Mouse (Mus musculus): ENCODE measurements around the gene Sp1. TPM values are rescaled to one million over a fixed set of nuclear protein-coding genes. Genes with fewer than 3 reads are reported as not detected.

The Sp1 gene
- total RNA-seq, 1 experiment from 2014 or later = 87.3 TPM

- no peak for ATAC-seq (replicated peaks; ENCODE audit: low read depth, poor library complexity, severe bottlenecking)
These were observed 21.0 kb downstream of the Sp1 start for GRCm38 (mm10) chr15:102426963-102427362.

DNA sequence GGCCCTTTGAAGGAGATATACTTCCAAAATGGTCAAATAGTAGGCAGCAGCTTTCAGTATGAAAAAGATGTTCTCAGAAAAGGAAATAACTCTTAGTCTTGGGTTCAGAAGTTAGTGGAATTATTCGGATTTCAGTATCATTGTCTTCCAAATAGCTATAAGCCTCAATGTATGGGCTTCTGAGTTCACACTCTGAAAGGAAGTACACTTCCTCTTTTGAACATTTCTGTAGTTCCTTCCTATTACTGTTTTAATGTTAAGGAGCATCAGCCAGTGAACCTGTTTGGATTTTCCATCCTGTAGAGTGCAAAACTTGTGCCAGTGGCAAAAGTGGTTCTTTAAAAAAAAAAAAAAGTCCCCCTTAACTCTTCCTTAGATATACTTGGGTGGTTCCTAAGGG lies 26.1 kb downstream of the Sp1 start:
- no peak for ATAC-seq (replicated peaks; ENCODE audit: low read depth, poor library complexity, severe bottlenecking)

- no peak for ATAC-seq (replicated peaks; ENCODE audit: low read depth, poor library complexity, severe bottlenecking)
These were observed 27.2 kb downstream of the Sp1 start for GRCm38 (mm10) chr15:102433173-102433572.

DNA sequence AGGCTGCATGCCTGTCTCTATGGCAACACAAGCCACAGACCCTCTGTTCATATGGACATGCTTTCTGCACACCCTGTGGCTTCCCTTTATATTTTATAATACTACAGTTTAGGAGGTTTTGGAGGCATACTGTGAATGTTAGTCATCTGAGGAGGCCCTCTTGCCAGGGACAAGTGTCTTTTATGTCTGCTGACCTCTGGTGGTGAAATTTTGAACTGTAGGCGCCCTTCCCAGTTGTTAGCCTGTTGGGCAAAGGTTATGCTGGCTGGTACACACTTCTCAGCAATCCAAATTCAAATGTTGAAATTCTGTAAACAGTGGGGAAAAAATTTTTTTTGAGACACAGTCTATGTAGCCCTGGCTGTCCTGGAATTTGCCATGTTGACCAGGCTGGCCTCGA lies 36.5 kb downstream of the Sp1 start:
- peak; percentile 92 for ATAC-seq (replicated peaks; ENCODE audit: low read depth, poor library complexity, severe bottlenecking)

DNA sequence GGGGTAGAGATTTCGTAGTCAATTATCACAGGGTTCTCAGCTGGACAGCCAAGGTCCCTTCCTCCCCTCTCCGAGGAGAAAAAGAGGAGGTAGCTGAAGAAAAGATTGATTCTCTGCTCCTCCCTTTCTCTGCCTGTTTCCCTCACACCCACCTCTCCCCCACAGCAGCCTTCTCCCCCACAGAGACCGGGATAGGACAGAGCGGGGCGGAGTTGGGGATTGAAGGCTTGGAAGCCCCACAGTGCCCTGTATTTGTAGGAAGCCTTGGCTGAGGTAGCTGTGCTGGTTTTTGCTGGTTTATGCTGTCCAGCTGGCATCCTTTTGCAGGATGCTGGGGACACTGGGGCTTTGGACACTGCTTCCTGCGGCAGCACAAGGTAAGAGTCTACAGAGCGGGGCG lies 39.2 kb downstream of the Sp1 start, which contains the start of gene Amhr2:
TSS of gene Amhr2 (plus strand) at position 222 of the 400 bp plus-strand sequence.
- no peak for ATAC-seq (replicated peaks; ENCODE audit: low read depth, poor library complexity, severe bottlenecking)

- ATAC-seq (replicated peaks; ENCODE audit: low read depth, poor library complexity, severe bottlenecking) = no peak
These were observed 40.5 kb downstream of the Sp1 start for GRCm38 (mm10) chr15:102446448-102446847.

- ATAC-seq (replicated peaks; ENCODE audit: low read depth, poor library complexity, severe bottlenecking) = no peak
These were observed 43.4 kb downstream of the Sp1 start for GRCm38 (mm10) chr15:102449366-102449765.

GRCm38 (mm10) chr15:102450928-102451327 lies 45.0 kb downstream of the Sp1 start:
- ATAC-seq (replicated peaks; ENCODE audit: low read depth, poor library complexity, severe bottlenecking) = no peak

DNA sequence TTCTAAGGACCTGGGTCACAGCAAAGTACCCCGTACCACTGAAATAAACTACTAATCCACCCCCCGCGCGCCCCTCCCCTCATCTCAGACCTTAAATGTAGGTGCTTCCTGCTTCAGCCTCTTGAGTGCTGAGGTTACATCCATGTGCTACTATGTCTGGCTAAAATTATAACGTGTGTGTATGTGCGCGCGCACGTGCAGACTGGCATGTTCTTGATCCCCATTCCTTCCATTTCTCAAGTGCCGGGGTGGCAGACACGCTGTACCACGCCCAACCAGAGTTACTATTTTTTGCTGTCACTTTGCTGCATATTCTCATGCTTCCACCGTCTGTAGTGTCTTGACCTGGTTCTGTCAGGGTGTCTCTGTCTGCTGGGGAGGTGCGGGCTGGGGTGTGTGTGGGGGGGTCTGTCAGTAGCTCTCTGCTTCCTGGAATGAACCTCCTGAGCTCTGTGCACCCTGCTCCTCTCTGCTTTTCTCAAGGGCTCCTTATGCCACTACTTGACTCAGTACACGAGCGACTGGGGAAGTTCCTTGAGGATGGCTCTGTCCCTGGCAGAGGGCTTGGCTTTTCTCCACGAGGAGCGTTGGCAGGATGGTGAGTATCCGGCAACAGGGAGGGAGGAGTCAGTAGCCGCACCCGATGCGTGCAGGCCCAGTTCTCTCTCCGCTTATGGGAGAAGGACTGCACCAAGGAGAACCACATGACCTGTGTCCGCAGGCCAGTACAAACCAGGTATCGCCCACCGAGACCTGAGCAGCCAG lies 45.9 kb downstream of the Sp1 start:
- no peak for ATAC-seq (replicated peaks; ENCODE audit: low read depth, poor library complexity, severe bottlenecking)

- no peak for ATAC-seq (replicated peaks; ENCODE audit: low read depth, poor library complexity, severe bottlenecking)
These were observed 50.0 kb downstream of the Sp1 start for GRCm38 (mm10) chr15:102455993-102456392.

GRCm38 (mm10) chr15:102458050-102458736 lies 52.2 kb downstream of the Sp1 start:
- peak; percentile 65 for ATAC-seq (replicated peaks; ENCODE audit: low read depth, poor library complexity, severe bottlenecking)

DNA sequence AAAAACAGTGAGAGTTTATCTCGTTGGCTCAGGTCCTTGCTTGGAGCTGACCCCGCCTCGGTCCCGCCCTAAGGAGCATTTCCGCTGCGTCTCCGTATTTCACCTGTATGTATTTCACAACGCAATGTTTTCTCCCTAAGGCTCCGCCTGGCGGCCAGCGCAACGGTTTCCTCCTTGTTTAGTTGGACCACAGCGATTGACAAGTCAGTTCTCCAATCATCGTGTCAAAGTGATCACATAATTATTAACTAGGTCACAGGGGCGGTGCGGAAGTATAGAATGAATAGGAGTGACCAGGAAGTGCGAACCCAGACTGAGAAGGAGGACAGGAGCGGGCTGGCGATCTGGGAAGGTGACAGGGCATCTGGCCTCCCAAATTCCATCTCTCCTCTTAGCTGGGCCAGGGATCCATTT lies 53.0 kb downstream of the Sp1 start, which contains the start of gene Prr13:
TSS of gene Prr13 (plus strand) at position 125 of the 414 bp plus-strand sequence.
- ATAC-seq (replicated peaks; ENCODE audit: low read depth, poor library complexity, severe bottlenecking) = peak; percentile 74

GRCm38 (mm10) chr15:102459381-102459780 lies 53.4 kb downstream of the Sp1 start:
- ATAC-seq (replicated peaks; ENCODE audit: low read depth, poor library complexity, severe bottlenecking) = no peak

- ATAC-seq (replicated peaks; ENCODE audit: low read depth, poor library complexity, severe bottlenecking) = no peak
These were observed 53.9 kb downstream of the Sp1 start for GRCm38 (mm10) chr15:102459847-102460246.

DNA sequence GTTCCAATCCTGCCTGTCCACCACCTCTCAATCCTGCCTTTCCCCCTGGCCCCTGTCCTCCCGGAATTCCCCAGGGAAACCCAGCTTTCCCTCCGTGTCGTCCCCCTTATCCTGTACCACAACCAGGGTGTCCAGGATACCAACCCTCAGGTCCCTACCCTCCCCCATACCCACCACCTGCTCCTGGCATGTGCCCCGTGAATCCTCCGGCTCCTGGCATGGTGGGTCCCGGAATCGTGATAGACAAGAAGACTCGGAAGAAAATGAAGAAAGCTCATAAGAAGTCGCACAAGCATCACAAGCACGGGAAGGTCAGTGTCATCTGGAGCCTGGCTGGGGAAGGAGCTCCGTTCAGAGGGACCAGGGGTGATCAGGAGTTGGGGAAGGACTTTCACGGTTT lies 54.5 kb downstream of the Sp1 start:
- ATAC-seq (replicated peaks; ENCODE audit: low read depth, poor library complexity, severe bottlenecking) = no peak

DNA sequence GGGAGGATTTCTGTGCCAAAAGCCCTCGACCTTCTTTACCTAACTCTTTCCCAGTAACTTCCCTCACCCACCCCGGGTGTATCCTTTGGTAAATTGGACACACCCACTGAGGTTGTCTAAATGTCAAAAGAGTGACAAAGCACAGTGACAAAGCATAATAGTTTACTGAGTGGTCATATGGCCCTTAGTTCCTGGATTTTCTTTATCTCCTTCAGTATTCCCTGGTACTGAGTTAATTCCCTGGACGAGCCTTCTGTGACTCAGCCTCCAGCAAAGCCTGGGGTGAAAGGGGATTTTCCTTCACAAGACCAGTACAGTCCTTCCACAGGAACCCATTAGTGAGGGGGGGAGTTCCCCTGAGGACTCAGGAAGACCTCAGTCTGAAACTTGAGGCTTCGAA lies 55.0 kb downstream of the Sp1 start:
- ATAC-seq (replicated peaks; ENCODE audit: low read depth, poor library complexity, severe bottlenecking) = peak; percentile 31; the same call in 1 of the 2 replicates

GRCm38 (mm10) chr15:102461430-102462075 lies 55.6 kb downstream of the Sp1 start:
- ATAC-seq (replicated peaks; ENCODE audit: low read depth, poor library complexity, severe bottlenecking) = no peak

GRCm38 (mm10) chr15:102463666-102464065 lies 57.7 kb downstream of the Sp1 start:
- peak; percentile 33; the same call in 1 of the 2 replicates for ATAC-seq (replicated peaks; ENCODE audit: low read depth, poor library complexity, severe bottlenecking)

DNA sequence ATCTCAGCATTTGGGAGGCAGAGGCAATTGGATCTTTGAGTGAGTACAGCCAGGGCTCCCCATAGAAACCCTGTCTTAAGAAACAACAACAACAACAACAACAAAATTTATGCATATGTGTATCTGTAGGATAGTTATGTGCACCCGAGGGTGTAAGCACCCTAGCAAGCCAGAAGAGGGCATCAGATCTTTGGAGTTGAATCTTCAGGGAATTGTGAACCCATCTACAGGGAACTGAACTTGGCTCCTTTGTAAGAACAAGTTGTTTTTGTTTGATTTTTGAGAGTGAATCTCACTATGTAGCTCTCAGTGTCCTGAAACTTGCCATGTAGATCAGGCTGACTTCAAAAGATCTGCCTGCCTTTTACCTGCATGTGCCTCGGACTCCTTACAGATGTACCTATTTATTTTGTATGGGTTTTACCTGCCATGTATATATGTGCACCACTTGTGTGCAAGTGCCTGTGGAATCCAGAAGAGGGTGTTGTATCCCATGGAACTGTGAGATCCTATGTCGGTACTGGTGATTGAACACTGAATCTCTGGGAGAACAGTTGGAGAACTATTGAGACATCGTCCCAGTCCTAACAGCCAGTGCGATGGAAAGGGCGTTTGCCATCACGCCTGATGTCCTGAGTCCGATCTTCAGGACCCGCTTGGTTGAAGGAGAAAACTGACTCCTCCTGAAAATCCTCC lies 62.9 kb downstream of the Sp1 start:
- no peak for ATAC-seq (replicated peaks; ENCODE audit: low read depth, poor library complexity, severe bottlenecking)

GRCm38 (mm10) chr15:102470183-102470604 lies 64.3 kb downstream of the Sp1 start, which contains the start of gene Pcbp2:
TSS of gene Pcbp2 (plus strand) at chr15:102470539.
- peak; percentile 99 for ATAC-seq (replicated peaks; ENCODE audit: low read depth, poor library complexity, severe bottlenecking)

Measured in common myeloid progenitor, adult 5-6 weeks (primary cell).